In genomic region chr3:121682439-121683411, GRCm38 (mm10) we compare ENCODE assay signal across 35 mouse cellular contexts. TPM values are rescaled to one million over a fixed set of nuclear protein-coding genes. Genes with fewer than 3 reads are reported as not detected.
DNase-seq lines count a peak whose midpoint lies in the region; ATAC-seq and TF ChIP-seq lines count a peak whose summit lies in the region.
"Had no signal": no experiment of that assay in that cellular context is flagged by ENCODE, and none has a peak within 500 bp of the region (broad histone marks: within the 10 kb centered on the region; RNA-seq: fewer than 3 reads in every experiment).

No protein-coding gene starts in this region.

- in situ Hi-C loops in Patski (cut with MboI; ENCODE audit: low pct_unique_long_range_greater_than_20kb) = no loop called here

- no peak for TF ChIP-seq CTCF in Patski (IDR thresholded peaks at IDR 0.05)

- DNase-seq in 3134 (ENCODE audit: extremely low read depth, insufficient read length, low spot score) = peak; percentile 35
- peak; percentile 68 for DNase-seq in 3T3-L1 (ENCODE audit: low read depth, low spot score)
- DNase-seq in Patski (ENCODE audit: low read depth, low spot score) = no peak
- no peak for DNase-seq in cerebellum, adult 8-10 months
- DNase-seq in kidney, postnatal 14 days = no peak
- no peak for DNase-seq in right cerebral cortex, postnatal 14 days
- DNase-seq: adrenal gland, postnatal 36 days; cerebellum, adult 11 months; cerebellum, postnatal 14 days; embryo, embryonic 11 days; gastrocnemius, postnatal 25 days; heart, postnatal 4 days; liver, postnatal 0 days had no signal

- CTCF ChIA-PET in Patski (lab: Charles Lee) = interaction anchor here (0.9 to 2.3 kb wide), 12 partner anchors 8 to 133 kb away, joined by 3 to 8 read pairs (median 4); no protein-coding TSS in a partner anchor

- no peaks in the 10 kb centered on the region for H3K27me3 ChIP-seq in Patski
- H3K27me3 ChIP-seq: forebrain, embryonic 15.5 days had no signal

- POLR2A ChIA-PET in Patski (lab: Charles Lee) = interaction anchor here (0.6 to 1.5 kb wide), 10 partner anchors 10 to 106 kb away, joined by 3 to 7 read pairs (median 4); partner anchors contain the start of gene F3

- peak; percentile 25 for ATAC-seq in Patski
- peak; percentile 70 for ATAC-seq in granulocyte monocyte progenitor cell, adult 5-6 weeks (replicated peaks; ENCODE audit: poor library complexity, severe bottlenecking)
- no peak for ATAC-seq in frontal cortex, adult (ENCODE audit: low TSS enrichment)
- ATAC-seq: forebrain, embryonic 15.5 days; hindbrain, embryonic 16.5 days; intestine, postnatal 0 days; liver, postnatal 0 days; lung, postnatal 0 days had no signal

RNA-seq across cellular contexts. Expression of gene 4930432M17Rik, which starts 12.2 kb away (rescaled TPM):
- not detected for polyA plus RNA-seq in Patski (2021)
- not detected in 2 replicates for total RNA-seq in granulocyte monocyte progenitor cell, adult 5-6 weeks (2014; fragmentation: Nextera tagmentation)
- not detected in 2 replicates for total RNA-seq in granulocyte monocyte progenitor cell, adult 5-6 weeks (2017)
- total RNA-seq: adrenal gland, postnatal 36 days; gastrocnemius, postnatal 25 days; heart, adult 8-10 months; heart, postnatal 4 days; layer of hippocampus, adult 18-20 months; layer of hippocampus, postnatal 14 days; left cerebral cortex, adult 8-10 months; monocyte, adult 5-6 weeks had no signal
- polyA plus RNA-seq: embryonic facial prominence, embryonic 14.5 days; forebrain, embryonic 15.5 days; G1E; heart, embryonic 16.5 days; hindbrain, embryonic 16.5 days; intestine, postnatal 0 days; kidney, postnatal 0 days; limb, embryonic 10.5 days; liver, embryonic 11.5 days; liver, postnatal 0 days; lung, postnatal 0 days; macrophage; midbrain, embryonic 11.5 days; neural tube, embryonic 11.5 days; spleen, adult 2 months; testis, adult 2 months had no signal

RNA-seq across cellular contexts. Expression of gene F3, which starts 40.6 kb away (rescaled TPM):
- 164 TPM for polyA plus RNA-seq in Patski (2021)
- 1.1 and 7.2 TPM in 2 replicates for total RNA-seq in granulocyte monocyte progenitor cell, adult 5-6 weeks (2014; fragmentation: Nextera tagmentation)
- 0.26 and 2.3 TPM in 2 replicates for total RNA-seq in granulocyte monocyte progenitor cell, adult 5-6 weeks (2017)
- total RNA-seq: G1E; monocyte, adult 5-6 weeks had no signal
- polyA plus RNA-seq: G1E had no signal

Comparison
In these comparisons a context has a peak if more than half of its experiments do, and no peak if none do; other contexts are left out.
1. DNase-seq: peak in 3134 (single experiment) and 3T3-L1 (single experiment); none in Patski (single experiment), cerebellum, adult 8-10 months (single experiment), kidney, postnatal 14 days (single experiment) and right cerebral cortex, postnatal 14 days (single experiment).